Mouse (Mus musculus) small intestine, adult 2 months (tissue): ENCODE data around the gene Isg20l2.

Source experiments
- CTCF ChIP-seq: fragments of 200-500 bp; IDR thresholded peaks from 2 replicates; pipeline ENCODE4 v1.5.1; 2012; ENCODE audit warnings: low read depth, mild to moderate bottlenecking, control low read depth, inconsistent platforms, low read length, moderate library complexity, mixed read lengths; ENCODE audit not compliant: insufficient replicate concordance, insufficient read length; ENCODE audit errors: extremely low read depth
- POLR2A ChIP-seq: fragments of 200-500 bp; IDR thresholded peaks from 2 replicates; pipeline ENCODE4 v1.6.1; 2012; ENCODE audit warnings: low read depth, mild to moderate bottlenecking, control low read depth, inconsistent platforms, low read length, moderate library complexity

DNA sequence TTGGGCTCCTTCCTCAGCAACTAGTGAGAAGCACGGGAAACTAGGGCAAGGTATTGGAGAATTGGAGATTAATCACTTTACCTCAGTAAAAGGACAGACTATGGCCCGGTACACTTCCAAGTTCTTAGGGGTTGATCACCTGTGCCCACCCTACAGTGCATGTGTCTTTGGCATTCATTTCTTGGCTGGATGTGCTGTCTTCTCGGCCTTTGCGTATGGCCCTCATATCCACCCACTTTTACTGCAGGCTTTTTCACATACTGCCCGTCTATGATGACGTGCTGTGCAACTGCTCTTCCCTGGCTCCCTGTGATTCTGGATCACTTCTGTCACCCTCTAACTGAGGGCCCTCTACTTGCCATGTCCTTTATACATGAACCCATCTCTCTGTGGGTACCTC is 43.7 kb upstream of the Isg20l2 start:
- no peak for TF ChIP-seq CTCF
- no peak for TF ChIP-seq POLR2A
